Mouse (Mus musculus): Measurements from ENCODE around the gene Capn2.
A peak's percentile ranks its signal among the peaks of the same experiment; 100 is the strongest.

Capn2 gene

DNA sequence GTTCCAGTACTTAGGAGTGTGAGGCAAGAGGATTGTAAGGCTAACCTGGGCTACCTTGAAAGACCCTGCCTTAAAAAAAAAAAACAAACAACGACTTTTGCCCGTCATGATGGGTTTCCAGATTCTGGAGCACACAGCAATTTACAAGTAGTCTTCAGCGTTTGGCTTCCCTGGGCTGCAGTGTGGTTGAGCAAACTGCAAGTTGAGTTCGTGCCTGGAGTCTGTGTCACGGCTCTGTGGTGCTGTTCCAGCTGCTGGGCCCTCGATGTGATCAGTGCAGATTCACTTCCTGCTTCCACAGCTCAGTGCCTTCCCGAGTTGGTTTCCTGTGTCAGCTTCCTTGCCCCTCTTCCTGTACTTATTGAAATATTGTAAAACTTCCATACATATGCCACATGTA, 56.1 kb downstream of the Capn2 start:
- no peak for DNase-seq (ENCODE audit: low spot score)

GRCm38 (mm10) chr1:182460291-182461244, 56.8 kb downstream of the Capn2 start:
- no peak for DNase-seq (ENCODE audit: low spot score)

GRCm38 (mm10) chr1:182459436-182459835, 58.0 kb downstream of the Capn2 start:
- no peak for DNase-seq (ENCODE audit: low spot score)

GRCm38 (mm10) chr1:182458556-182458955, 58.9 kb downstream of the Capn2 start:
- DNase-seq (ENCODE audit: low spot score): no peak

GRCm38 (mm10) chr1:182455080-182455479, 62.3 kb downstream of the Capn2 start:
- DNase-seq (ENCODE audit: low spot score): peak; percentile 2

DNA sequence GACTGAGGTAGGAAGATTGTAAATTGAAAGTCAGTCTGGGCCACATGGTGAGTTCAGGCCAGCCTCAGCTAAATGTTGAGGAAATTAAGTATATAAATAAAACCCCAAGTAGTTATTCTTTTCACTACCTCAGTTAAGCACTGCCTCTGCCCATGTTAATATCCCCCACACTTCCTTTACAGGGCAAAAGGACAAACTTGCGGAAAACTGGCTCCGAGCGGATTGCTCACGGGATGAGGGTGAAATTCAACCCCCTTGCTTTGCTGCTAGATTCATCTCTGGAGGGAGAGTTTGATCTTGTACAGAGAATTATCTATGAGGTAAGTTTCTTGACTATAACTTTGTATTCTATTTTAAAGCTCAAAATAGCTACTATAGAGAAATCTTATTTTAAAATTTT, 64.9 kb downstream of the Capn2 start:
- no peak for DNase-seq (ENCODE audit: low spot score)

DNA sequence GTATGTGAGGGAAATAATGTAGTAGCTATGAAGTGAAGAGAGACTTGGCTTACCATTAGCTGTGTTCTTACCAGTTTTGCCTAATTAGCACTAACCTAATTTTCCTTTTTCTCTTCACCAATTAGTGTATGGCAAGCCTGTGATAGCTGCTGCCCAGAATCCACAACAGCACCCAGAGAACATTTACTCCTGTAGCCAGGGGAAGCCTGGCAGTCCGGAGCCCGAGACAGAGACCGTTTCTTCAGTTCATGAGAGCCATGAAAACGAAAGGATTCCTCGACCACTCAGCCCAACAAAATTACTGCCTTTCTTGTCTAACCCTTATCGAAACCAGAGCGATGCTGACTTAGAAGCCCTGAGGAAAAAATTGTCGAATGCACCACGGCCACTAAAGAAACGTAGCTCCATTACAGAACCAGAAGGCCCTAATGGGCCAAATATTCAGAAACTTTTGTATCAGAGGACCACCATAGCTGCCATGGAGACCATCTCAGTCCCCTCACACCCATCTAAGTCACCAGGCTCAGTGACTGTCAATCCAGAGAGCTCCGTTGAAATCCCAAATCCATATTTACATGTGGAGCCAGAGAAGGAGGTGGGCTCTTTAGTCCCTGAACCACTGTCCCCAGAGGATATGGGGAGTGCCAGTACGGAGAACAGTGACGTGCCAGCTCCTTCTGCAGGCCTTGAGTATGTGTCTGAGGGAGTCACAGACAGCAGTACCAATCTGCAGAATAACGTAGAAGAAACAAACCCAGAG, 69.0 kb downstream of the Capn2 start:
- peak; percentile 9 for DNase-seq (ENCODE audit: low spot score)

- peak; percentile 34 for DNase-seq (ENCODE audit: low spot score)
These were observed 73.3 kb downstream of the Capn2 start for GRCm38 (mm10) chr1:182444116-182444515.

DNA sequence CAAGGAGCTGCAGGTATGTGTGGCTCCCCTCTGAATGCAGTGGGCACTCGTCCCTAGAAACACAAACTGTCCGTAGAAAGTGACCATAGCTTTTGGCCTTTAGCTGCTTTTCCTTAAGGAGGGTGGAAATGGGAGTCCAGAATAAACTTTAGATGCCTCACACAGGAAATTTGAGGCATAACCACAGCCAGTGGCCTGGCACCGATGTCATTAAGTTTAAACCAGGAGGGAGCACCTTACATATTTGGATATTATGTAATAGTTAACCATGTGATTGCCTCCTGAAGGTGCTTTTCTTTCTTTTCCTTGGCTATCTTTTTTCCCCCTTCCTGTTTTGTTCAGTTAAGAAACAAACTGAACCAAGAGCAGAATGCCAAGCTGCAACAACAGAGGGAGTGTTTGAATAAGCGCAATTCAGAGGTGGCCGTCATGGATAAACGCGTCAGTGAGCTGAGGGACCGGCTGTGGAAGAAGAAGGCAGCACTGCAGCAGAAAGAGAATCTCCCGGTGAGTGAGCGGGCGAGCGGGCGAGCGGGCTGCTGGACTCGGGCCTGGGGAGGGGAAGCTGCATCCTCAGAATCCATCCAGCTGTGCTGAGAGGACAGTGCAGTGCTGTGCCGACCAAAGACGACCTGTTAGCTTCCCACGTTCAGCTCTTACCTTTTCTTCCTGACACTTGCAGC, 75.5 kb downstream of the Capn2 start:
- peak; percentile 32 for DNase-seq (ENCODE audit: low spot score)

DNA sequence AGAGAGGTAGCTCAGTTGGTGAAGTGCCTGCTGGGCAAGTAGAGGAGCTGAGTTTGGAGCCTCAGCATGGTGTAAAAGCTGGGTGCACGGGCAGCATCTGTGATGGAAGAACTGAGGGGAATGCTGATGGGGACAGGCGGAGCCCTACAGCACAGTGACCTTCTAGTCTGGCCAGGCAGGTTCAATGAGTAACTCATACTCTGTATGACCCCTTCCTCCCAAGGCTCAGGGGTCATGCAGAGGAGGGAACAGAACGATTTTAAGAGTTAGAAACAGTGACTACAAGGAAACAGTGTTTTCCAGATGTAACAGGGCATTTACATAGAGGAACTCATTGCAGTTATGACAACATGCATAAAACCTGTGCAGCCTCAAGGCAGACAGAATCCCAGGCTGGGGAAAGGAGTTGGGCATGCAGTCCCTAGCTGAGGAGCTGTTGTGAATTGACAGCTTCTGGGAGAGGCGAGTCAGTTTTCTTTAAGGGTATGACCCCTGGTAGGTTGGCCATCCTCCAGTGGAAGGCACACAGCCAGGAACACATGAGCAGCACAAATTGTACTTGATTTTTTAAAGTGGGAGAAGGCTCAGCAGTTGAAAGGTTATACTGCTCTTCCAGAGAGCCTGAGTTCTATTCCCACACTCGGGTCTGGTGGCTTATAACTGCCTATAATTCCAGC, 77.7 kb downstream of the Capn2 start:
- peak; percentile 83 for DNase-seq (ENCODE audit: low spot score)

DNA sequence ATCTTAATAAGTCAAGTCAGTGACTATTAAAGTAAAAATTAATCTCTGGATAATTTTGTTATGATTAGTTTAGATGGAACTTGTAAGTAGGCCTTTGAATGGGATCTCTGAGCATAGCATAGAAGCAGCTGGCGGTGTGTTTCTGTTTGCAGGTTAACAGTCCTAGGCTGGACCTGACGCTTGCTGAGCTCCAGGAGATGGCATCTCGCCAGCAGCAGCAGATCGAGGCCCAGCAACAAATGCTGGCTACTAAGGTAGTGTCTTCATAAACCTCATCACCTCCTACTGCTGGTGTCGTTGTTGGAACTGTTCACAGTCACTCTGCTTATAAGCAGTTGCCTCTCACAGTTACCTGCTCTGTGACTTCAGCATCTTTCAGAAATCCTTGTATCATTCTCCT, 80.7 kb downstream of the Capn2 start:
- DNase-seq (ENCODE audit: low spot score): peak; percentile 35

DNA sequence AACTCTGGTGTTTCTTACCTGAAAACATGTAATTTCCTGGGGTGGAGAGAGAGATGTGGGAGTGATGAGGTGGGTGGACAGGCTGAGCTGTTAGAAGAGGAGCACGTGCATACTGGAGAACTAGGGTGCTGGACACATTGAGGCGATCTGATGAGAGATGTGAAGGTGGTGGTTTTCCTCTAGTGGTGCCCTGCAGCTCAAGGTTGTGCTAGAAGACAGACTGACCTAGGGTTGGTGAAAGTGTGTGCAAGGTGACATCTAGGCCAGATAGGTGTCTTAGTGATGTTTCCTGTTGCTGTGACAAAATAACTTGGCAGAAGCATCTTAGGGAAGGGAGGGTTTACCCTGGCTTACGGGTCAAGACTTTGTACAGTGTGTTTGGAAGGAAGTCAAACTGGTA, 85.3 kb downstream of the Capn2 start:
- DNase-seq (ENCODE audit: low spot score): peak; percentile 17

DNA sequence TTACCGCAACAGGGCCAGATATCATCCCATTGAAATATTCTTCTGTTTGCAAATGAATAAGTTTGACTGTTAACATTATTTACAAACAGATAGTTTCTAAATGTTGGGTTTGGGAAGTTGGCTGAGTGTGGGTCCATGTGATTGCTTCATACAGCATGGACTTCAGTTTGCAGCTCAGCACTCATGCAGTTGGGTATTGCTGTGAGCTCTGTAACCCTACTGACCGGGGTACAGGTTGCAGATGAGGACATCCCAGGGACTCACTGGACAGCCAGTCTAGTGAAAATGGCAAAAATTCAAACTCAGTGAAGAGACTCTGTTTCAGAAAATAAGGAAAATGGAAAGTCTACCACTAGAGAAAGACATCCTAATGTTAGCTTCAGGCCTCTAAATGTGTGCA, 86.7 kb downstream of the Capn2 start:
- no peak for DNase-seq (ENCODE audit: low spot score)

GRCm38 (mm10) chr1:182429826-182430225, 87.6 kb downstream of the Capn2 start:
- peak; percentile 22 for DNase-seq (ENCODE audit: low spot score)

DNA sequence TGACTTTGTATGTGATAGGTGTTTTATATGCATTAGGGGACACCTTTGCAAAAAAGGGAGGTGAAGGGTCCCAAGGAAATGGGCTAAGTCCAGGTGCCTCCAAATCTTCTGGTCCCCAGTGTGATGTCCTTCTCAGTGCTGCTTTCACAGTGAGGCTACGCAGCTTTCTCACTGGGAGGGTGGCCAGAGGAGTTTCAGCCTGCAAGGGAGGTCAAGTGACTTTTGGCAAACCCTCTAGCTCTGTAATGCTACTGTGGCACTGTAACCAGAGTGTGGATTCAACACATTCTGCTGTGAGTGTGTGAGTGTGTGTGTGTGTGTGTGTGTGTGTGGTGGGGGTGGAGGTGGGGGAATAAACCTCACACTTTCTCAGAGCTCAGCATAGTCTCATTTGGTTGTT, 90.0 kb downstream of the Capn2 start:
- DNase-seq (ENCODE audit: low spot score): peak; percentile 43

DNA sequence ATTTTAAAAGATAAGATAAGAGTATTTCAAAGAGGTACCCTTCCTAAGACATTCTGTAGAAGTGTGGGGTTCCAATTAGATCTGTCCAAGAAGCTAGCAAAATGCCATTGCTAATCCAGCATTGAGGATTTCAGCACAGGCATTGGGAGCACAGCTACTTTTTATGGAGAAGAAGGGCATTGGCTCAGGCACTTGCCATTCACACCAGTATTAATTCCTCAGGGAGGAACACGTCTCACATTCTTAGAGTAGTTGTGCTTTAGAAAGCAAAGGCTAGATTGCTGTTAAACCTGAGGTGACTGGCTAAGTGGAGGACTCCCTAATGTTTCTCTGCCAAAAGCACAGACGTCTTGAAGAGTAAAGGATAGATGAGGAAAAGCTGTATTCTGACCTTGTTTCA, 91.0 kb downstream of the Capn2 start:
- DNase-seq (ENCODE audit: low spot score): peak; percentile 27

GRCm38 (mm10) chr1:182425176-182425575, 92.2 kb downstream of the Capn2 start:
- no peak for DNase-seq (ENCODE audit: low spot score)

- no peak for DNase-seq (ENCODE audit: low spot score)
These were observed 93.1 kb downstream of the Capn2 start for GRCm38 (mm10) chr1:182424274-182424673.

DNA sequence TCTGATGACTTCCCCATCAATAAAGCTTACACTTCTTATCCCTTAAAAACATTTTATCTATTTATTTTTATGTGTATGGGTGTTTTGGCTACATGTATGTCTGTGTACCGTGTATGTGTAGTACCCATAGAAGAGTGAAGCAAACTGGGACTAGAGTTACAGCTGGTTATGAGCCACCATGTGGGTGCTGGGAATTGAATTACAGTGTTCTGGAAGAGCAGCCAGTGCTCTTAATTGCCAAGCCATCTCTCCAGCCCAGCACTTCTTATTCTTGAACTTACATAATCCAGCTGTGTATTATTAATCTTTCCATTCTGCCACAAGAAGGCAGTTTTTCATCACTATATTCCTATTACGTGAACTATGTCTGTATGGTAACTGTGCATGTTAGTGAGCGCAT, 97.9 kb downstream of the Capn2 start:
- no peak for DNase-seq (ENCODE audit: low spot score)
